In genomic region chr13:37779251-37779667, GRCm38 (mm10) we compare ENCODE assay signal across 7 mouse cellular contexts. TPM values are rescaled to one million over a fixed set of nuclear protein-coding genes. Genes with fewer than 3 reads are reported as not detected.
A peak's percentile ranks its signal among the peaks of the same experiment; 100 is the strongest.
DNase-seq lines count a peak whose midpoint lies in the region; ATAC-seq and TF ChIP-seq lines count a peak whose summit lies in the region.

No protein-coding gene starts in this region.

- H3K9ac ChIP-seq in forebrain, embryonic 13.5 days, result no peak overlapping the region
- H3K9ac ChIP-seq in stomach, postnatal 0 days (ENCODE audit: low read length), result 0 out of 2 replicates have a peak overlapping the region, but pooled peaks have one; percentile 67

- H3K36me3 ChIP-seq in forebrain, embryonic 13.5 days (ENCODE audit: poor library complexity, severe bottlenecking), result no peaks in the 10 kb centered on the region
- H3K36me3 ChIP-seq in megakaryocyte, embryonic 14.5 days (replicated peaks; ENCODE audit: low read length), result peaks cover 5% of the 10 kb centered on the region
- H3K36me3 ChIP-seq in stomach, postnatal 0 days (ENCODE audit: control insufficient read depth, insufficient read depth, low read length), result no peaks in the 10 kb centered on the region

- WGBS in forebrain, embryonic 13.5 days, result 3% methylated on average over 9 of the region's 9 CpGs
- WGBS in stomach, postnatal 0 days, result 10% methylated on average over 9 of the region's 9 CpGs

- DNase-seq in right cerebral cortex, postnatal 14 days, result peak; percentile 21
- no peak for DNase-seq in right cerebral cortex, adult 18-20 months
- DNase-seq in kidney, postnatal 14 days, result peak; percentile 10
- DNase-seq in stomach, postnatal 0 days (ENCODE audit: low spot score), result peak; percentile 56
- DNase-seq in adrenal gland, adult 8-10 months, result no peak

- no peak for ATAC-seq in forebrain, embryonic 13.5 days
- ATAC-seq in stomach, postnatal 0 days (ENCODE audit: low FRiP score, low TSS enrichment), result peak; percentile 64

- peaks cover 18% of the 10 kb centered on the region for H3K4me1 ChIP-seq in forebrain, embryonic 13.5 days
- peaks cover 56% of the 10 kb centered on the region for H3K4me1 ChIP-seq in megakaryocyte, embryonic 14.5 days
- H3K4me1 ChIP-seq in stomach, postnatal 0 days (replicated peaks; ENCODE audit: control insufficient read depth, insufficient read depth), result no peaks in the 10 kb centered on the region

- peak overlapping the region; percentile 100 for H3K4me2 ChIP-seq in forebrain, embryonic 13.5 days
- H3K4me2 ChIP-seq in stomach, postnatal 0 days (replicated peaks; ENCODE audit: low read depth), result peak overlapping the region; percentile 99

- H3K9me3 ChIP-seq in forebrain, embryonic 13.5 days (replicated peaks), result no peaks in the 10 kb centered on the region
- H3K9me3 ChIP-seq in megakaryocyte, embryonic 14.5 days, result no peaks in the 10 kb centered on the region
- no peaks in the 10 kb centered on the region for H3K9me3 ChIP-seq in stomach, postnatal 0 days (ENCODE audit: control insufficient read depth, low read length)

- TF ChIP-seq EP300 in stomach, postnatal 0 days (optimal IDR thresholded peaks at IDR 0.05), result no peak

- no peak for TF ChIP-seq CTCF in stomach, postnatal 0 days (IDR thresholded peaks at IDR 0.05; ENCODE audit: low read depth)

- peaks cover 52% of the 10 kb centered on the region for H3K27me3 ChIP-seq in forebrain, embryonic 13.5 days
- no peaks in the 10 kb centered on the region for H3K27me3 ChIP-seq in megakaryocyte, embryonic 14.5 days (replicated peaks)
- H3K27me3 ChIP-seq in stomach, postnatal 0 days (ENCODE audit: control insufficient read depth, insufficient read depth, low read length), result no peaks in the 10 kb centered on the region

- H3K4me3 ChIP-seq in forebrain, embryonic 13.5 days, result peak overlapping the region; percentile 50
- peak overlapping the region; percentile 94 for H3K4me3 ChIP-seq in megakaryocyte, embryonic 14.5 days (replicated peaks)
- peak overlapping the region; percentile 60 for H3K4me3 ChIP-seq in stomach, postnatal 0 days (ENCODE audit: low read depth, low read length)

- H3K27ac ChIP-seq in forebrain, embryonic 13.5 days, result no peak overlapping the region
- peak overlapping the region; percentile 80 for H3K27ac ChIP-seq in stomach, postnatal 0 days (replicated peaks)

RNA-seq across cellular contexts. Expression of gene Rreb1, which starts 1.1 kb away (rescaled TPM):
- 1.6 and 1.7 TPM in 2 replicates for polyA plus RNA-seq in forebrain, embryonic 13.5 days (2015; fragmentation: Nextera tagmentation; extraction: Ambion mirVana)
- 20.6 and 23.3 TPM in 2 replicates for polyA plus RNA-seq in megakaryocyte, embryonic 14.5 days (2012; ENCODE audit: insufficient read depth, low replicate concordance)
- 5.9 and 6.0 TPM in 2 replicates for polyA plus RNA-seq in stomach, postnatal 0 days (2015; fragmentation: Nextera tagmentation; extraction: Ambion mirVana)
- total RNA-seq in adrenal gland, adult 8-10 months (2022), result 10 to 100 TPM; 53.1 to 74.5 (median 62.9) TPM

Comparison
In these comparisons a context has a peak if more than half of its experiments do, and no peak if none do; other contexts are left out.
1. DNase-seq: peak in right cerebral cortex, postnatal 14 days (single experiment), kidney, postnatal 14 days (single experiment) and stomach, postnatal 0 days (single experiment); none in right cerebral cortex, adult 18-20 months (single experiment) and adrenal gland, adult 8-10 months (single experiment).
2. Peak in every context shown above with its lines, with median percentiles within 50 percentile points of each other: H3K4me3 ChIP-seq.